Mouse (Mus musculus) lung, adult 2 months (tissue): Measurements from ENCODE around the gene Qpct.

ENCODE experiments used
- CTCF ChIP-seq: fragments of 200-500 bp; IDR thresholded peaks from 2 replicates; pipeline ENCODE4 v1.5.1; 2011; ENCODE audit warnings: mild to moderate bottlenecking, low read length, control low read depth; ENCODE audit not compliant: insufficient read depth
- POLR2A ChIP-seq: fragments of 200-500 bp; IDR thresholded peaks from 2 replicates; pipeline ENCODE4 v1.6.1; 2011; ENCODE audit warnings: low read depth, mild to moderate bottlenecking, control low read depth, low read length, borderline replicate concordance; ENCODE audit errors: extremely low read depth

- no peak for TF ChIP-seq CTCF
- no peak for TF ChIP-seq POLR2A
Measured at GRCm38 (mm10) chr17:79069019-79069418, 17.3 kb downstream of the Qpct start.
